Mouse (Mus musculus) myocyte (in vitro differentiated cells): ENCODE results near the gene Htra3. TPM values are rescaled to one million over a fixed set of nuclear protein-coding genes. Genes with fewer than 3 reads are reported as not detected.

Experiments
- H3K27me3 ChIP-seq: one replicate; pipeline ENCODE4 v1.6.1; 2011; ENCODE audit not compliant: control insufficient read depth, insufficient read depth, insufficient read length
- H3K36me3 ChIP-seq: one replicate; pipeline ENCODE4 v1.6.1; 2011; ENCODE audit not compliant: control insufficient read depth, insufficient read depth
- H3K4me2 ChIP-seq: one replicate; pipeline ENCODE4 v1.6.1; 2011; ENCODE audit warnings: low read depth, control low read depth
- H3K4me3 ChIP-seq: one replicate; pipeline ENCODE4 v1.5.1; 2011; ENCODE audit warnings: mild to moderate bottlenecking, control low read depth, moderate library complexity
- H3K79me2 ChIP-seq: one replicate; pipeline ENCODE4 v1.6.1; 2011; ENCODE audit not compliant: control insufficient read depth, insufficient read depth
- H3ac ChIP-seq: one replicate; pipeline ENCODE4 v1.6.1; 2011; ENCODE audit not compliant: control insufficient read depth, insufficient read length
- CEBPB ChIP-seq: IDR thresholded peaks from 2 replicates; pipeline ENCODE4 v1.6.1; 2011; ENCODE audit warnings: mild to moderate bottlenecking, moderate library complexity; ENCODE audit not compliant: poor library complexity, insufficient read depth, severe bottlenecking
- E2F4 ChIP-seq: IDR thresholded peaks from one replicate; pipeline ENCODE4 v1.6.1; 2011; ENCODE audit warnings: mild to moderate bottlenecking, control low read depth, moderate library complexity; ENCODE audit not compliant: insufficient read depth
- MAX ChIP-seq: IDR thresholded peaks from one replicate; pipeline ENCODE4 v1.6.1; 2011; ENCODE audit warnings: low read depth, mild to moderate bottlenecking, control low read depth
- MYOD1 ChIP-seq, 3 experiments: IDR thresholded peaks; one replicate each; pipeline ENCODE4 v1.6.1; 2011; ENCODE audit warnings: control low read depth in 2 of 3, low read depth in 2 of 3, mild to moderate bottlenecking in 2 of 3, moderate library complexity in 1 of 3; ENCODE audit not compliant: insufficient read length in 2 of 3, control insufficient read depth in 1 of 3
- MYOG ChIP-seq, 3 experiments: IDR thresholded peaks; one replicate each; pipeline ENCODE4 v1.6.1; 2011; ENCODE audit warnings: control low read depth in 2 of 3, low read depth in 2 of 3, mild to moderate bottlenecking in 2 of 3; ENCODE audit not compliant: insufficient read length in 2 of 3, control insufficient read depth in 1 of 3, insufficient read depth in 1 of 3
- POLR2A ChIP-seq: IDR thresholded peaks from one replicate; pipeline ENCODE4 v1.6.1; 2011; ENCODE audit warnings: low read depth, mild to moderate bottlenecking, control low read depth, moderate library complexity; ENCODE audit not compliant: insufficient read length
- POLR2AphosphoS2 ChIP-seq: IDR thresholded peaks from one replicate; pipeline ENCODE4 v1.6.1; 2011; ENCODE audit warnings: low read depth, control low read depth; ENCODE audit not compliant: insufficient read length
- REST ChIP-seq: IDR thresholded peaks from one replicate; pipeline ENCODE4 v1.6.1; 2011; ENCODE audit warnings: mild to moderate bottlenecking, control low read depth, moderate library complexity; ENCODE audit not compliant: insufficient read depth, insufficient read length
- SRF ChIP-seq: IDR thresholded peaks from one replicate; pipeline ENCODE4 v1.6.1; 2011; ENCODE audit warnings: low read depth; ENCODE audit not compliant: control insufficient read depth, insufficient read length
- TCF12 ChIP-seq: IDR thresholded peaks from one replicate; pipeline ENCODE4 v1.6.1; 2011; ENCODE audit warnings: mild to moderate bottlenecking, control low read depth; ENCODE audit not compliant: poor library complexity, insufficient read depth, severe bottlenecking
- TCF3 ChIP-seq: IDR thresholded peaks from one replicate; pipeline ENCODE4 v1.6.1; 2011; ENCODE audit warnings: low read depth, control low read depth; ENCODE audit not compliant: insufficient read length
- USF1 ChIP-seq: IDR thresholded peaks from one replicate; pipeline ENCODE4 v1.6.1; 2011; ENCODE audit warnings: low read depth, mild to moderate bottlenecking, control low read depth, moderate library complexity
- polyA plus RNA-seq: library from polyadenylated mRNA; unstranded; fragments of >200 nt; fragmentation: generic; extraction: Trizol; gene quantifications from one replicate; pipeline ENCODE4 v1.2.1, GENCODE M21; 2012; ENCODE audit warnings: missing spikeins

Gene Htra3
- polyA plus RNA-seq, 1 experiment = 5.9 TPM

DNA sequence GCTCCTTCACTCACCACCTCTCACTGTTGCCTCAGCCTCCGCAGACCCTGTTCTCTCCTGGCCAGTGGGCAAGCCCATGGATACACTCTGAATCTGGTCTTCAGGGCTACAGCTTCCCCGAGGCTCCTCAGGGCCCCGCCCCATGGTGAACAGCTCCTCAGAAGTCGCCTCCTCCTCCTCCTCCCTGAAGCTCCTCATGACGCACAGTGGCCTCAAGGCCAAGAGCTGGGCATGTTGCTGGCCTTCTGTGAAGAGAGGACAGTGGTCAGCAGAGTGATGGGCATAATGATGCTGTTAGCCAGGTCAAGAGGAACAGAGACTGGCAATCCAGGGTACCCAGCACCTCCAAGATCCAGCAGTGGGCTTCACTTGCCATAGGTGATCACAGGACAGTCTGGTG, 44.3 kb upstream of the Htra3 start:
- no peak for TF ChIP-seq POLR2A
- no peak for TF ChIP-seq MAX
- no peak for TF ChIP-seq E2F4
- TF ChIP-seq MYOD1 (IDR thresholded peaks at IDR 0.05; ENCODE audit: control insufficient read depth in 1 of 3, insufficient read length in 2 of 3, low read depth in 2 of 3) = no peak
- TF ChIP-seq MYOG (IDR thresholded peaks at IDR 0.05; ENCODE audit: control insufficient read depth in 1 of 3, insufficient read depth in 1 of 3, insufficient read length in 2 of 3, low read depth in 2 of 3) = no peak
- no peak for TF ChIP-seq POLR2AphosphoS2
- no peak for TF ChIP-seq SRF
- no peak for TF ChIP-seq USF1
- no peak for TF ChIP-seq CEBPB
- H3K4me3 ChIP-seq = no peak overlapping the region
- no peak overlapping the region for H3ac ChIP-seq
- no peaks in the 10 kb centered on the region for H3K27me3 ChIP-seq
- H3K4me2 ChIP-seq = no peak overlapping the region
- no peaks in the 10 kb centered on the region for H3K36me3 ChIP-seq
- H3K79me2 ChIP-seq = no peaks in the 10 kb centered on the region

DNA sequence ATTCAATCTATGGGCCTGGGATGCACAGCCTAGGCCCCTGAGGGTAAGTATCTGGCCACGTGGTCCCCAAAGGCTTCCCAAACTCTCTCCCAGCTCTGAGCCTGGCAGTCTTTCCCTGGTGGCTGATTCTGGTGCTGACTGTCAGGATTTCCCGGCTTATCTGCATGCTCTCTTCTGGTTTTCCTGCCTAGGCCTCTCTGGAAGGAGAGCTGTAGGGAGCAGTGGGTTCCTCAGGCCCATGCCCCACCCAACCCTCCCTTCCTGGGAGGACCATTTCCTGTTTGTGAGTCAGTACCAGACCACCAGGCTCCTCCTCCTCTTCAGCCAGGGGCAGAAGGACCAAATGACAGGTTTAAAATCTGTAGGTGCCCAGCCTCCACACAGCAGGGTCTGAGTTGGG, 43.1 kb upstream of the Htra3 start:
- no peak overlapping the region for H3K4me3 ChIP-seq
- no peak for TF ChIP-seq CEBPB
- no peak for TF ChIP-seq POLR2A
- no peak for TF ChIP-seq E2F4
- TF ChIP-seq TCF3 = no peak
- TF ChIP-seq POLR2AphosphoS2 = no peak
- TF ChIP-seq USF1 = no peak
- TF ChIP-seq MYOD1 (IDR thresholded peaks at IDR 0.05; ENCODE audit: control insufficient read depth in 1 of 3, insufficient read length in 2 of 3, low read depth in 2 of 3) = no peak
- TF ChIP-seq TCF12 = no peak
- no peak for TF ChIP-seq REST
- TF ChIP-seq MYOG (IDR thresholded peaks at IDR 0.05; ENCODE audit: control insufficient read depth in 1 of 3, insufficient read depth in 1 of 3, insufficient read length in 2 of 3, low read depth in 2 of 3) = no peak
- no peak for TF ChIP-seq MAX
- TF ChIP-seq SRF = no peak

DNA sequence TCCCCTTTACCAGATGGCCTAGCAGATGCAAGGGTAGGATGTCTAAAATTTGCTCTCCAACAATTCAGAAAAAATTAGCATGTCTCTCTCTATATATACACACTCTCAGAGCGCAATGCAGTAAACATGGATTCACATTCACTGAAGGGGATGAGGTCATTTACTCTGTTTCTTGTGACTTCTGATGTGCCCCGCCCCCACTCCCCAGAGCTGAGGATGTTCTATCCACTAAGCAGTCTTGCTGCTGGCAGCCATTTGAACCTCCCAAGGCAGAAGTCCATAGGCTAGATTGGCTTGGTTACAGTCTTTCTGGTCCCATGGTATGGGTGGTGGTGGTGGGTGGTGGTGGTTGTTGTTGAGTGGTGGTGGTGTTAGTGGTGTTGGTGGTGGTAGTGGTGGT, 42.4 kb upstream of the Htra3 start:
- Histone ChIP-seq H3K36me3 (no peaks in the 10 kb centered on the region), H3K4me2 (no peak overlapping the region), H3K27me3 (no peaks in the 10 kb centered on the region), H3K4me3 (no peak overlapping the region), H3K79me2 (no peaks in the 10 kb centered on the region), H3ac (no peak overlapping the region)
- TF ChIP-seq TCF3 = no peak
- TF ChIP-seq MYOD1 (IDR thresholded peaks at IDR 0.05; ENCODE audit: control insufficient read depth in 1 of 3, insufficient read length in 2 of 3, low read depth in 2 of 3) = no peak
- TF ChIP-seq MAX = no peak
- TF ChIP-seq USF1 = no peak

More for the DNA sequence above, 43.1 kb upstream of the Htra3 start:
- no peak overlapping the region for H3ac ChIP-seq
- no peaks in the 10 kb centered on the region for H3K36me3 ChIP-seq
- no peaks in the 10 kb centered on the region for H3K27me3 ChIP-seq
- H3K79me2 ChIP-seq = no peaks in the 10 kb centered on the region
- peak overlapping the region; percentile 59 for H3K4me2 ChIP-seq

DNA sequence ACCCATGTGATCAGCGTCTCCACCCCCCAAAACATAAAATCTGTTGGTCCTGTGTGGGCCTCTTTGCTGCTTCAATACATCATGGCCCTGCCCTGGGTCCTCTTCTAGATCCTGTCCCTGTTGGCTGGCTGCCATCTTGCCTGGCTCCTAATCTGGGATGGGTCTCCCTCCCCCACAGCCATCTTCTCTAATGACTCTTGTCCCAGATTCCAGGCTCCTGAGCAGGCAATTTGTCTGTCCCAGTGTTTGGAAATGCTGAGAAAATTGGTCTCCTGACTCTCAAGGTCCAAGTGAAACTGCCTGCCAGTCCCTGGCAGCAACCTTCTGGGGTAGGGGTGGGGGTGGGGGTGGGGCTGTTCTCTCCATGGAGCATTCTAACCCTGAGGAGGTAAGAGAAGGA, 40.3 kb upstream of the Htra3 start:
- no peak overlapping the region for H3K4me2 ChIP-seq
- no peak overlapping the region for H3K4me3 ChIP-seq
- H3K36me3 ChIP-seq = no peaks in the 10 kb centered on the region
- TF ChIP-seq MAX = no peak
- TF ChIP-seq POLR2A = no peak
- no peak for TF ChIP-seq USF1
- TF ChIP-seq CEBPB = no peak
- no peak for TF ChIP-seq TCF12
- TF ChIP-seq MYOD1 (IDR thresholded peaks at IDR 0.05; ENCODE audit: control insufficient read depth in 1 of 3, insufficient read length in 2 of 3, low read depth in 2 of 3) = no peak
- no peak for TF ChIP-seq POLR2AphosphoS2
- TF ChIP-seq MYOG (IDR thresholded peaks at IDR 0.05; ENCODE audit: control insufficient read depth in 1 of 3, insufficient read depth in 1 of 3, insufficient read length in 2 of 3, low read depth in 2 of 3) = no peak
- no peak for TF ChIP-seq REST
- no peak for TF ChIP-seq E2F4
- no peak for TF ChIP-seq SRF
- TF ChIP-seq TCF3 = no peak
- H3K27me3 ChIP-seq = no peaks in the 10 kb centered on the region
- H3ac ChIP-seq = no peak overlapping the region
- no peaks in the 10 kb centered on the region for H3K79me2 ChIP-seq

DNA sequence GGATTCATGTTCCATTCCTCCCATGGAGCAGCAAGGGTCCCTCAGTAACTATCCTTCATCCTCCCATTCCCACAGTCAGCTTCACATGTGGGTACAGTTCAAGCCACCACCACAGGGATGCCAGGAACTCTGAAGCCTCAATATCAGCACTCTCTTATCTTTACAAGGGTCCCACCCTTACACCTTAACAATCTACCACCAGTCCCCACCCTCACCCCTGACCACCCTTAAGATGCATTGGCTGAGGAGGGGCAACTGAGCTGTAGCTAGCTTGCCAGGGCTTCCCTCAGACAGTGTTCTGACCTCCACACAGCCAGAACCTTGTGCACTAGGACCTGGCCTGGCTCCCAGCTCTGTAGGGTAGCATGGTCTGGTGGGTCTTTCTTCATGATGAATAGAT, 39.8 kb upstream of the Htra3 start:
- H3K79me2 ChIP-seq = no peaks in the 10 kb centered on the region
- no peak overlapping the region for H3K4me3 ChIP-seq
- no peak overlapping the region for H3K4me2 ChIP-seq
- no peaks in the 10 kb centered on the region for H3K27me3 ChIP-seq
- no peak for TF ChIP-seq POLR2AphosphoS2
- no peak for TF ChIP-seq REST
- TF ChIP-seq POLR2A = no peak
- TF ChIP-seq SRF = no peak
- H3K36me3 ChIP-seq = no peaks in the 10 kb centered on the region
- H3ac ChIP-seq = no peak overlapping the region
